Mouse (Mus musculus): ENCODE results near the gene Ufsp1. TPM values are rescaled to one million over a fixed set of nuclear protein-coding genes. Genes with fewer than 3 reads are reported as not detected.
"Not testable (repeated sequence)": the region's sequence is repeated elsewhere in the genome, so short reads cannot be mapped to it uniquely, and the experiment has no call there.

Gene Ufsp1
- 15.1 and 18.3 TPM in 2 replicates for polyA plus RNA-seq (2015; fragmentation: Nextera tagmentation; extraction: Ambion mirVana)

DNA sequence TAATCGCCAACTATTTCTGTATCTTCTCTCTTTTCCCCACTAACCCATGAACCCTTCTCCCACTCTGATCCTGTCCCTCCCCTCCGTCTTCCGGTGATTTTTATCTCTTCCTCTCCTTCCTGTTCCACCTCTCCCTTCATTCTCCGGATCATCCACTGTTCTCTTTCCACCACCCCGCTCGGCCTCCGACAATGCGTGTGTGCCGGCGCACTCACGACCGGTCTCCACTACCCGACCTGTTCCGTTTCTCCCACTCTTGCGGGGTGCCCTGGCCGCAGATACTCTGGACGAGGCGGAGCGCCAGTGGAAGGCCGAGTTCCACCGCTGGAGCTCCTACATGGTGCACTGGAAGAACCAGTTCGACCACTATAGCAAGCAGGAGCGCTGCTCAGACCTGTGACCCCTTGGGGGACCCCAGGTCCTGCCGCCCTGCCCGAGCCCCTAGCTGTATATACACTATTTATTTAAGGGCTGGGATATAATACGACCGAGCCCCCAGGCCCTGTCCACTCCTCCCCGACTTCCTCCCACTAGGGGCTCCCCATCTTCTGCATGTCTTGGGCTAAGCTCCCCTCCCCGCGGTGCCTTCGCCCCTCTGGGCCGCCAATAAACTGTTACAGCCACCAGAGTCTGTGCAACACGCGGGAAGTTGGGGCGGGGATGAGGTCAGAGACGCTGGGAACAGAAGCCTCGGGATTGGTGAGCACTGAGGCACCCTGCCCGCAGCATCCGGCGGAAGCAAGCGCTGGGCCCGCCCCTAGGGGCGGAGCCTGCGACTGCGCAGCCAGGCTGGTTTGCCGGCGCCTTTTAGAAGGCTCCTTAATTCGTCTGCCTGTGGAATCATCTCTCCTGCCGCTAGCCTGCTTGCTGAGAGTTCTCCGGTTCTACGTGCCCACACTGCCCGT, at the start of gene Ufsp1:
Gene Ufsp1 (plus strand): TSS at position 791 of the 905 bp plus-strand sequence.
- WGBS: under 1% methylated on average over 52 of the region's 52 CpGs
- peak within 1 kb of the TSS; percentile 100 for H3K4me2 ChIP-seq
- peak; percentile 97 for ATAC-seq (ENCODE audit: low read depth)
- H3K36me3 ChIP-seq: peaks cover 42% of the 10 kb centered on the region
- H3K4me3 ChIP-seq: peak within 1 kb of the TSS; percentile 52
- no peaks in the 10 kb centered on the region for H3K9me3 ChIP-seq
- peak within 1 kb of the TSS; percentile 91 for H3K27ac ChIP-seq (replicated peaks)
- H3K4me1 ChIP-seq (replicated peaks): peaks cover 33% of the 10 kb centered on the region
- peak within 1 kb of the TSS; percentile 82 for H3K9ac ChIP-seq
- peaks cover 35% of the 10 kb centered on the region for H3K27me3 ChIP-seq

- no peak for ATAC-seq (ENCODE audit: low read depth)
- H3K4me1 ChIP-seq (replicated peaks): 0 out of 2 replicates have a peak, but pooled peaks cover 5% of the 10 kb centered on the region
- H3K27me3 ChIP-seq: no peaks in the 10 kb centered on the region
- H3K9ac ChIP-seq: no peak overlapping the region
- H3K4me3 ChIP-seq: no peak overlapping the region
- WGBS: 76% methylated on average over 14 of the region's 14 CpGs
- no peaks in the 10 kb centered on the region for H3K36me3 ChIP-seq
- H3K9me3 ChIP-seq: no peaks in the 10 kb centered on the region
- H3K27ac ChIP-seq (replicated peaks): no peak overlapping the region
- H3K4me2 ChIP-seq: no peak overlapping the region
Observed at GRCm38 (mm10) chr5:137263897-137264720, 30.3 kb upstream of the Ufsp1 start.

GRCm38 (mm10) chr5:137264787-137265186, 29.6 kb upstream of the Ufsp1 start:
- WGBS: 92% methylated on average over 11 of the region's 11 CpGs
- Histone ChIP-seq H3K36me3 (no peaks in the 10 kb centered on the region), H3K9me3 (no peaks in the 10 kb centered on the region), H3K27ac (replicated peaks) (no peak overlapping the region), H3K4me1 (replicated peaks) (0 out of 2 replicates have a peak, but pooled peaks cover 5% of the 10 kb centered on the region), H3K9ac (no peak overlapping the region), H3K4me3 (no peak overlapping the region), H3K4me2 (no peak overlapping the region), H3K27me3 (no peaks in the 10 kb centered on the region)
- ATAC-seq (ENCODE audit: low read depth): no peak

DNA sequence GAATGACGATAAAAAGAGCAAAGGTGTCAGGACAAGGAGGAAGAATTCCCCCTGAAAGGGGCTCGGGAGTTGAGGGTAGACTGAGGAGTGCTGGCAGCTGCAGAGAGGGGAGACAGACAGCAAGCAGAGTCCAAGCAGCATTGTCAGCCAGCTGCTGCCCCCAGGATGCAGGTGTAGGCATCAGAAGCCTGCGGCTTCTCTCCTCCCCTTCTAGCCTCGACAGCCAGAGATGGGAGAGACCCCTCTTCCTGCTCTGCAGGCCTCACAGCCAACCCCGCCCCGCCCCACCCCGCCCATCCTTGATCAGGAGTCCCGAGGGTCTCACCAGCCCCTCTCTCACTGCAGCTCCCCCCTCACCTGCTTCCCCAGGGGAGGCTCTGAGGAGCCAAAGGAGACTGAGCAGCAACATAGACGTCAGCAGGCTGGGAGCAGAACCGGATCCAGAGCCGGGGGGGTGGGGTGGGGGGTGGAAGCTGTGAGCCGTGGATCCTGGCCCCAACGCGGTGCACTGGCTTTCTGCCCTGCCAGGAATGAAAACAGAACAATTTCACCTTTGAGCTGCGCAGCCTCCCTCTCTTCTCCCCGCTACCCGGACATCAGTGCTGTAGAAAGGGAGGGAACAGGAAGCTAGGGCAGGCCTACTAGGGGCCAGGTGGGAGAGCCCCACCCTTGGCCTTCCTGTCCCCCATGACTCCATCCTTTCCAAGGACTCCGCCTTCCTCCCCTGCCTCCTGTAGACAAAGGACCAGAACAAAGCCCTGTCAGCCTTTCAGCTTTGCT, 26.1 kb upstream of the Ufsp1 start:
- no peak overlapping the region for H3K4me3 ChIP-seq
- WGBS: 34% methylated on average over 18 of the region's 18 CpGs
- ATAC-seq (ENCODE audit: low read depth): no peak
- H3K36me3 ChIP-seq: no peaks in the 10 kb centered on the region
- H3K27me3 ChIP-seq: no peaks in the 10 kb centered on the region
- peak overlapping the region; percentile 30 for H3K4me2 ChIP-seq
- H3K27ac ChIP-seq (replicated peaks): no peak overlapping the region
- peaks cover 8% of the 10 kb centered on the region; the same call in 1 of the 2 replicates for H3K9me3 ChIP-seq
- H3K9ac ChIP-seq: peak overlapping the region; percentile 41
- 0 out of 2 replicates have a peak, but pooled peaks cover 5% of the 10 kb centered on the region for H3K4me1 ChIP-seq (replicated peaks)

DNA sequence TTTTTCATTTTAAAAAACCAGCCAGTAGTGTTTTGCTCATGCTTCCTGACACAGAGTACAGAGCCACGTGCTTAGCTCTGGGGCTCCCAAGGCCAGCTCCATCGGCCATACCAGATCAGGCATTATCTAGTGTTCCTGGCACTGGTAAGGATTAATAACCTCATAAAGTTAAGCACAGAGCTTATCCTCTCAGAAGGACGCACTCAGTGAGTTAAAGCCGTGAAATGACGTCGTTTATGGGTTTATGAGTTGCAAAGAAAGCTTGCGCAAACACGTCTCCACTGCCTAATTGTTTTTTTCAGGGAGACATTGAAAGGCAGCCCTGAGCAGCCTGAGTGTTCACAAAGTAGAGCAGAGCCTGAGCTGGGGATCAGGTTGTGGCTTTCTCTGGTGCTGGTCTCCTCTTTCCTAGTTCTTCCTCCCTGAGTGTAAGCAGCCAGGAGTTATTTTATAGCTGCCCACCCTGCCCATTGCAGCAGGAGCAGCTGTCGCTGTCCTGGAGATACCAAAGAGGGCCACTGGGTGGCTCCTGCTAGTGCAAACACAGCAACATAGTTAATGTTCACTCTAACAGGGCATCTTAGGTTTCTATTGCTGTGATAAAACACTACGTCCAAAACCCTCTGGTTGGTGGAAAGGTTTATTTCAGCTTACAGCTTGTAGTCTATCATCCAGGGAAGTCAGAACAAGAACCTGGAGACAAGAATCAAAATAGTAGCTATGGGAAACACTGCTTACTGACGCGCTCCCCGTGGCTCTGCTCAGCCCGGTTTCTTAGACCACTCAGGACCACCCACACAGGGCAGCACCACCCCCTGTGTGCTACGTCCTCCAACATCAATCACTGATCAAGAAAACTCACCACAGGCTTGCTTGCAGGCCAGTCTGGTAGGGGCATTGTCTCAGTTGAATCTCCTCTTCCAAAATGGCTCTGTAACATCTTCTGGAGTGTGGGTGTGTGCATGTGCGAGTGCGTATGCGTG, 16.8 kb upstream of the Ufsp1 start:
- no peak overlapping the region for H3K27ac ChIP-seq (replicated peaks)
- no peak overlapping the region for H3K4me3 ChIP-seq
- peaks cover 5% of the 10 kb centered on the region; the same call in 1 of the 2 replicates for H3K9me3 ChIP-seq
- peak overlapping the region; percentile 40 for H3K4me2 ChIP-seq
- no peaks in the 10 kb centered on the region for H3K36me3 ChIP-seq
- H3K4me1 ChIP-seq (replicated peaks): peaks cover 10% of the 10 kb centered on the region
- WGBS: 25% methylated on average over 18 of the region's 18 CpGs
- ATAC-seq (ENCODE audit: low read depth): peak; percentile 84
- no peaks in the 10 kb centered on the region; the same call in 1 of the 2 replicates for H3K27me3 ChIP-seq
- H3K9ac ChIP-seq: peak overlapping the region; percentile 32; the same call in 1 of the 2 replicates

- H3K4me2 ChIP-seq; H3K36me3 ChIP-seq; H3K9ac ChIP-seq; H3K9me3 ChIP-seq; H3K4me3 ChIP-seq; ATAC-seq (ENCODE audit: low read depth); H3K27ac ChIP-seq (replicated peaks): not testable (repeated sequence)
- 85% methylated on average over 6 of the region's 6 CpGs for WGBS
- Histone ChIP-seq H3K4me1 (replicated peaks) (peaks cover 31% of the 10 kb centered on the region), H3K27me3 (peaks cover 18% of the 10 kb centered on the region)
Observed at GRCm38 (mm10) chr5:137284411-137284810, 10.0 kb upstream of the Ufsp1 start.

- Histone ChIP-seq H3K4me1 (replicated peaks) (peaks cover 34% of the 10 kb centered on the region), H3K36me3 (no peaks in the 10 kb centered on the region), H3K9me3 (peaks cover 5% of the 10 kb centered on the region; the same call in 1 of the 2 replicates), H3K27ac (replicated peaks) (no peak overlapping the region), H3K9ac (no peak overlapping the region), H3K4me3 (no peak overlapping the region), H3K4me2 (no peak overlapping the region), H3K27me3 (peaks cover 24% of the 10 kb centered on the region)
- ATAC-seq (ENCODE audit: low read depth): no peak
- WGBS: 66% methylated on average over 5 of the region's 5 CpGs
Observed at GRCm38 (mm10) chr5:137285045-137285444, 9.4 kb upstream of the Ufsp1 start.

DNA sequence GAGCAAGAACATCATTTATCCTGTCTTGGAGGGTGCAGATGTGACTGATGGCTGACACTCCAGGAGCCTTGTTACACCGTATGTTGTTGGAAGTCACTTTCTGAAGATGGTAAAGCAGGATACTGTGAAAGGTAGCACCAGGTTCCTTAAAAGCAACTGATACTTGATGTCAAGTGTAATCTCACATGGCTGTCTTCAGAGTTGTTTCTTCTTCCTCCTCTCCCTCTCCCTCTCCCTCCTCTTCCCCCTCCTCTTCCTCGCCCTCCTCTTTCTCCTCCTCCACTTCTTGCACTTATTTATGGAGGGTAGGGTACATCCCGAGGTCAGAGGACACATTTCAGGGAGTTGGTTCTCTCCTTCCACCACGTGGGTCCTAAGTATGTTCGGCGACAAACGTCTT, 8.4 kb upstream of the Ufsp1 start:
- 45% methylated on average over 7 of the region's 7 CpGs for WGBS
- peaks cover 5% of the 10 kb centered on the region; the same call in 1 of the 2 replicates for H3K9me3 ChIP-seq
- no peak for ATAC-seq (ENCODE audit: low read depth)
- H3K4me1 ChIP-seq (replicated peaks): peaks cover 34% of the 10 kb centered on the region
- peak overlapping the region; percentile 92 for H3K4me2 ChIP-seq
- no peak overlapping the region for H3K4me3 ChIP-seq
- H3K27me3 ChIP-seq: peaks cover 33% of the 10 kb centered on the region
- peak overlapping the region; percentile 82 for H3K27ac ChIP-seq (replicated peaks)
- H3K9ac ChIP-seq: peak overlapping the region; percentile 77
- H3K36me3 ChIP-seq: no peaks in the 10 kb centered on the region

GRCm38 (mm10) chr5:137286655-137287031, 7.8 kb upstream of the Ufsp1 start:
- Histone ChIP-seq H3K4me3 (peak overlapping the region; percentile 49), H3K9me3 (peaks cover 5% of the 10 kb centered on the region; the same call in 1 of the 2 replicates), H3K27ac (replicated peaks) (peak overlapping the region; percentile 82), H3K36me3 (no peaks in the 10 kb centered on the region), H3K9ac (peak overlapping the region; percentile 77), H3K27me3 (peaks cover 39% of the 10 kb centered on the region), H3K4me2 (peak overlapping the region; percentile 92), H3K4me1 (replicated peaks) (peaks cover 34% of the 10 kb centered on the region)
- 1% methylated on average over 16 of the region's 16 CpGs for WGBS
- ATAC-seq (ENCODE audit: low read depth): peak; percentile 77

- peaks cover 45% of the 10 kb centered on the region for H3K27me3 ChIP-seq
- peak; percentile 73 for ATAC-seq (ENCODE audit: low read depth)
- H3K9me3 ChIP-seq: peaks cover 5% of the 10 kb centered on the region; the same call in 1 of the 2 replicates
- peak within 1 kb of the TSS; percentile 92 for H3K4me2 ChIP-seq
- peak within 1 kb of the TSS; percentile 82 for H3K27ac ChIP-seq (replicated peaks)
- H3K4me1 ChIP-seq (replicated peaks): peaks cover 34% of the 10 kb centered on the region
- H3K4me3 ChIP-seq: peak within 1 kb of the TSS; percentile 49
- under 1% methylated on average over 40 of the region's 40 CpGs for WGBS
- no peaks in the 10 kb centered on the region for H3K36me3 ChIP-seq
- peak within 1 kb of the TSS; percentile 77 for H3K9ac ChIP-seq
Observed at GRCm38 (mm10) chr5:137287032-137287952, 7.1 kb upstream of the Ufsp1 start, which contains the start of gene Ache. Ache (plus strand) TSS chr5:137287519.

All from neural tube, embryonic 13.5 days (tissue).